ENCODE assay signal across 10 mouse cellular contexts in genomic region chr17:75349109-75349508, GRCm38 (mm10).
DNase-seq lines count a peak whose midpoint lies in the region; ATAC-seq and TF ChIP-seq lines count a peak whose summit lies in the region.
"Had no signal": no experiment of that assay in that cellular context is flagged by ENCODE, and none has a peak within 500 bp of the region (broad histone marks: within the 10 kb centered on the region; RNA-seq: fewer than 3 reads in every experiment).

No protein-coding gene starts in this region.

- no peak for TF ChIP-seq CTCF in intestine, postnatal 0 days (IDR thresholded peaks at IDR 0.05; ENCODE audit: low read depth)

- H3K4me3 ChIP-seq in intestine, postnatal 0 days (ENCODE audit: low read depth, low read length): no peak overlapping the region
- H3K4me3 ChIP-seq in hindbrain, embryonic 11.5 days (ENCODE audit: low read depth, low read length): no peak overlapping the region
- H3K4me3 ChIP-seq: embryonic facial prominence, embryonic 12.5 days; liver, embryonic 15.5 days had no signal

- WGBS in intestine, postnatal 0 days: 85% methylated on average over 8 of the region's 8 CpGs
- WGBS in hindbrain, embryonic 11.5 days: 87% methylated on average over 8 of the region's 8 CpGs

- ATAC-seq in granulocyte monocyte progenitor cell, adult 5-6 weeks (replicated peaks; ENCODE audit: poor library complexity, severe bottlenecking): peak; percentile 96
- ATAC-seq in intestine, postnatal 0 days: no peak
- no peak for ATAC-seq in hindbrain, embryonic 11.5 days (ENCODE audit: low FRiP score)
- ATAC-seq: hindbrain, embryonic 16.5 days had no signal

- H3K9ac ChIP-seq in intestine, postnatal 0 days (ENCODE audit: low read depth, low read length): no peak overlapping the region
- no peak overlapping the region for H3K9ac ChIP-seq in hindbrain, embryonic 11.5 days (ENCODE audit: low read depth, low read length)
- H3K9ac ChIP-seq: embryonic facial prominence, embryonic 12.5 days; liver, embryonic 15.5 days had no signal

- H3K4me2 ChIP-seq in intestine, postnatal 0 days (replicated peaks; ENCODE audit: low read depth): no peak overlapping the region
- no peak overlapping the region for H3K4me2 ChIP-seq in hindbrain, embryonic 11.5 days (replicated peaks; ENCODE audit: low read depth, low read length)
- H3K4me2 ChIP-seq: embryonic facial prominence, embryonic 12.5 days; liver, embryonic 15.5 days had no signal

- no peak overlapping the region for H3K27ac ChIP-seq in intestine, postnatal 0 days (ENCODE audit: low read depth, low read length)
- no peak overlapping the region for H3K27ac ChIP-seq in hindbrain, embryonic 11.5 days (ENCODE audit: low read depth, low read length)
- H3K27ac ChIP-seq: embryonic facial prominence, embryonic 12.5 days; liver, embryonic 15.5 days had no signal

- peak; percentile 68 for DNase-seq in right cerebral cortex, adult 18-20 months
- DNase-seq in right cerebral cortex, postnatal 14 days: no peak
- DNase-seq in left cerebral cortex, postnatal 25 days (ENCODE audit: low spot score in 2 of 2): peak; percentile 42 to 78
- DNase-seq in spleen, postnatal 10 days (ENCODE audit: low spot score in 2 of 2): no peak
- no peak for DNase-seq in hindbrain, embryonic 11.5 days (ENCODE audit: low spot score)

- H3K4me1 ChIP-seq in intestine, postnatal 0 days (replicated peaks; ENCODE audit: control insufficient read depth, insufficient read depth, low read length): no peaks in the 10 kb centered on the region
- H3K4me1 ChIP-seq in hindbrain, embryonic 11.5 days (replicated peaks; ENCODE audit: control insufficient read depth, insufficient read depth, low read length): no peaks in the 10 kb centered on the region
- H3K4me1 ChIP-seq: embryonic facial prominence, embryonic 12.5 days; liver, embryonic 15.5 days had no signal

- no peaks in the 10 kb centered on the region for H3K9me3 ChIP-seq in intestine, postnatal 0 days (ENCODE audit: control insufficient read depth)
- H3K9me3 ChIP-seq in hindbrain, embryonic 11.5 days (ENCODE audit: control insufficient read depth, low read length): no peaks in the 10 kb centered on the region
- H3K9me3 ChIP-seq: liver, embryonic 15.5 days had no signal

- H3K27me3 ChIP-seq in intestine, postnatal 0 days (replicated peaks; ENCODE audit: control insufficient read depth, insufficient read depth, low read length): no peaks in the 10 kb centered on the region
- H3K27me3 ChIP-seq in hindbrain, embryonic 11.5 days (ENCODE audit: control insufficient read depth, insufficient read depth, low read length): no peaks in the 10 kb centered on the region
- H3K27me3 ChIP-seq: embryonic facial prominence, embryonic 12.5 days; liver, embryonic 15.5 days had no signal

- intact Hi-C loops in left cerebral cortex, postnatal 25 days (cut with DNase I): no loop called here

- H3K36me3 ChIP-seq in intestine, postnatal 0 days (ENCODE audit: control insufficient read depth, insufficient read depth): no peaks in the 10 kb centered on the region
- H3K36me3 ChIP-seq in hindbrain, embryonic 11.5 days (ENCODE audit: control insufficient read depth, insufficient read depth, low read length): no peaks in the 10 kb centered on the region
- H3K36me3 ChIP-seq: liver, embryonic 15.5 days had no signal

Comparison
In these comparisons a context has a peak if more than half of its experiments do, and no peak if none do; other contexts are left out.
1. DNase-seq: peak in right cerebral cortex, adult 18-20 months (single experiment) and left cerebral cortex, postnatal 25 days (2 of 2); none in right cerebral cortex, postnatal 14 days (single experiment), spleen, postnatal 10 days (0 of 2) and hindbrain, embryonic 11.5 days (single experiment).